Mouse (Mus musculus) kidney, postnatal 0 days (tissue): ENCODE data around the gene Gxylt1. TPM values are rescaled to one million over a fixed set of nuclear protein-coding genes. Genes with fewer than 3 reads are reported as not detected.

ENCODE experiments used
- ATAC-seq: fragments of 200-750 bp; cut with Nextera tagmentation; replicated peaks from 2 replicates; pipeline ENCODE4 v1.8.0; 2017; ENCODE audit warnings: low read depth, moderate number of reproducible peaks, moderate TSS enrichment, moderate library complexity; ENCODE audit not compliant: low FRiP score
- DNase-seq: peaks from one replicate; pipeline ENCODE4 v3.0.0-alpha.2; 2016; ENCODE audit warnings: low spot score
- H3K27ac ChIP-seq: fragments of 300-500 bp; sonication (generic); 2 replicates; pipeline ENCODE4 v1.5.1; 2014; ENCODE audit warnings: mild to moderate bottlenecking
- H3K27me3 ChIP-seq: fragments of 300-500 bp; sonication (generic); 2 replicates; pipeline ENCODE4 v1.6.1; 2014; ENCODE audit warnings: low read length, mixed read lengths; ENCODE audit not compliant: insufficient read depth
- H3K36me3 ChIP-seq: fragments of 300-500 bp; sonication (generic); 2 replicates; pipeline ENCODE4 v1.6.1; 2014; ENCODE audit warnings: low read length, mixed read lengths; ENCODE audit not compliant: insufficient read depth
- H3K4me1 ChIP-seq: fragments of 300-500 bp; sonication (generic); replicated peaks from 2 replicates; pipeline ENCODE4 v1.6.1; 2014; ENCODE audit warnings: antibody characterized with exemption, low read length, mixed read lengths; ENCODE audit not compliant: insufficient read depth
- H3K4me2 ChIP-seq: fragments of 300-500 bp; sonication (generic); 2 replicates; pipeline ENCODE4 v1.6.1; 2014; ENCODE audit warnings: mild to moderate bottlenecking, low read length, moderate library complexity, mixed read lengths
- H3K4me3 ChIP-seq: fragments of 300-500 bp; sonication (generic); replicated peaks from 2 replicates; pipeline ENCODE4 v1.5.1; 2014; ENCODE audit warnings: low read depth, low read length
- H3K9ac ChIP-seq: fragments of 300-500 bp; sonication (generic); 2 replicates; pipeline ENCODE4 v1.6.1; 2014; ENCODE audit warnings: low read depth, low read length
- H3K9me3 ChIP-seq: fragments of 300-500 bp; sonication (generic); replicated peaks from 2 replicates; pipeline ENCODE4 v1.6.1; 2016; ENCODE audit warnings: low read length, inconsistent platforms, mixed read lengths
- CTCF ChIP-seq: IDR thresholded peaks from 2 replicates; pipeline ENCODE4 v1.5.1; 2016; ENCODE audit warnings: antibody characterized with exemption, low read depth, mild to moderate bottlenecking, moderate library complexity
- WGBS: fragments of 180-500 bp; shearing (Covaris S2); extraction: QIAGEN DNeasy Blood & Tissue Kit; methylation state at CpG from one replicate; pipeline ENCODE4 v1.1.7; 2014; 5-methylcytosine and 5-hydroxymethylcytosine counted together
- polyA plus RNA-seq: library from polyadenylated mRNA; unstranded; fragments of >200 nt; fragmentation: Nextera tagmentation; extraction: Ambion mirVana; gene quantifications from 2 replicates; pipeline ENCODE4 v1.2.1, GENCODE M21; 2015

Gene Gxylt1
- polyA plus RNA-seq, 1 experiment from 2014 or later: 6.7 TPM

DNA sequence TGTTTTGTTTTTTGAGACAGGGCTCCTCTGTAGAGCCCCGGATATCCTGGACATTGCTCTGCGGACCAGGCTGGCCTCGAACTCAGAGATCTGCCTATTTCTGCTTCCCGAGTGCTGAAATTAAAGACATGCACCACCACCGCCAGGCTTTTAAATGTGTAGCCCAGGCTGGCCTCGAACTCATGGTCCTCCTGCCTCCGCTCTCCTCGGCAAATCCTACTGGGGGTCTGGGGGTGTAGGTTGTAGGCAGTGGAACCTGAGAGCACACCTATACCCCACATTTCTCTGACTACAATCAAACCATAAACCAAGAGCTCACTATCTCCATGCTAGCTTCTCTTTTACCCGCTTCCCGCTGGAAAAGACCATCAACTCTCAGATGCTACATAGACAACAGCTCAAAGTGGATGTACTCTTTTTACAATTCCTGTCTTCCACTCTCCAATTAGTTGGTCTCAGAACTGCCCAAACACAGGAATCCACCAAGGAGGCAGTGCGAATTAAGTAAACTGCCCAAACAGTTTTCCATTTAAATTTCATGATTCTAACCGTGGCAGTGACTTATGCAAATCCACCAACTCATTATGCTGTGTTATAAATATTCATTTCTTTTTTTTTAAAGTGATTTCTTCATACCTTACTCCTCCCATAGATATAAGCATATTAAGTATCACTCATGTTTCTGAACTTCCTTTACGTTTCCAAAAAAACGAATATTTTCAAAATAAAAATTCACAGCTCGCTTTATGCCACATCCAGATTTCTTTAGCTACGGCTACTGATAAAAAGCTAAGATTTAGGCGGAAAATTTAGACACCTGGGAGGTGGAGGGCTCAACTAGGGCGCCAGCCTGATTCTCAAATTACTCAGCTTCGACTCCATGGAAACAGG is 946 bp downstream of the Gxylt1 start:
- peak overlapping the region; percentile 80 for H3K4me2 ChIP-seq
- peak overlapping the region; percentile 76 for H3K4me3 ChIP-seq
- H3K9ac ChIP-seq: peak overlapping the region; percentile 85
- ATAC-seq (no peak), DNase-seq (no peak)
- H3K27ac ChIP-seq: peak overlapping the region; percentile 90
- H3K27me3 ChIP-seq: no peaks in the 10 kb centered on the region
- H3K36me3 ChIP-seq: no peaks in the 10 kb centered on the region
- peaks cover 5% of the 10 kb centered on the region for H3K4me1 ChIP-seq
- TF ChIP-seq CTCF: no peak
- 36% methylated on average over 19 of the region's 19 CpGs for WGBS
- no peaks in the 10 kb centered on the region for H3K9me3 ChIP-seq

DNA sequence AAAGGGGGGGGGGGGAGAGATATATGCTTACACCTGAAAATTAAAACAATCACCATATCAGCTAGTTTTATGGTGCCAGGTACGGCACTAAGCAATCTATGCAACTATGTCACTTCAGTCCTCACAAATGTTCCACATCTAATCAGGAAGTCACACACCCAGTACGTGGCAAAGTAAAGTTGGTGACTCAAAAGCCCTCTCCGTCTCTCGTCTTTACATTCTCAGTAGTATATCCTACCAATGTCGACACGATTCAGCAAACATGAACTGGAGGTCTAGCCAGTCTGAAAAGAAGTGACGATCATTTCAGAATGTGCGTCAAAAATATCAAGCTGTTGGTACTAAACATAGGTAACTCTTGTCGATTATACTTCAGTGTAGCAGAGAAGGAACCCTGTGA is 2.0 kb downstream of the Gxylt1 start:
- no peak overlapping the region for H3K4me3 ChIP-seq

DNA sequence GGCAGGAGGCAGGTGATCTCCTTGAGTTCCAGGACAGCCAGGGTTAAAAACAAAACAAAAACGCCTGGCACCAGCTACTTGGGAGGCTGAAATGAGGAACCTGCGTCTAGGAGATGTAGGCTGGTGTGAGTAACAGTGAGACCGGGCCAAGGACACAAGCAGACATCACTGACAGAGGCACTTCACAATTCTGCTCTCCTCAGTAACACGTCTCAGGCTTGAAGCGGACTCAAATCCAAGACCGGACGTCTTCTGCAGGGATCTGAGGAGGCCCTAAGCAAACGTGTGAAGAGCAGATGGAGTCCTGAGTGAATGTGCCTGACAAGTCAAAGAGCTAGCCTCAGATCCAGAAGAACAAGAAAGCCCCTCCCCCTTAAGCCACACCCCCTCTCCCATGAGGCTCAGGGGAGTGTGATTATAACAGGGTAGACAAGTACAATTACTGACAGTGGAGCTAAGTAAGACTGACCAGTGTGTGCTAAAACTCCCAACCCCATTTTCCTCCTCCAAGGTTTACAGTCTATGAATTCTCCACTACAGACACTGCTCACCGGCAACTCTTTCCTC is 4.6 kb downstream of the Gxylt1 start:
- Histone ChIP-seq H3K4me3 (no peak overlapping the region), H3K36me3 (no peaks in the 10 kb centered on the region), H3K4me2 (no peak overlapping the region), H3K9ac (no peak overlapping the region), H3K27ac (no peak overlapping the region), H3K9me3 (no peaks in the 10 kb centered on the region), H3K4me1 (peaks cover 5% of the 10 kb centered on the region), H3K27me3 (no peaks in the 10 kb centered on the region)
- DNase-seq (no peak), ATAC-seq (no peak)
- TF ChIP-seq CTCF: no peak
- 82% methylated on average over 9 of the region's 9 CpGs for WGBS

More for the DNA sequence above, 2.0 kb downstream of the Gxylt1 start:
- Histone ChIP-seq H3K4me1 (peaks cover 5% of the 10 kb centered on the region), H3K27ac (no peak overlapping the region), H3K36me3 (no peaks in the 10 kb centered on the region), H3K9me3 (no peaks in the 10 kb centered on the region), H3K4me2 (no peak overlapping the region; the same call in 1 of the 2 replicates), H3K27me3 (no peaks in the 10 kb centered on the region), H3K9ac (no peak overlapping the region)
- WGBS: 87% methylated on average over 9 of the region's 9 CpGs
- ATAC-seq (no peak), DNase-seq (no peak)
- no peak for TF ChIP-seq CTCF

DNA sequence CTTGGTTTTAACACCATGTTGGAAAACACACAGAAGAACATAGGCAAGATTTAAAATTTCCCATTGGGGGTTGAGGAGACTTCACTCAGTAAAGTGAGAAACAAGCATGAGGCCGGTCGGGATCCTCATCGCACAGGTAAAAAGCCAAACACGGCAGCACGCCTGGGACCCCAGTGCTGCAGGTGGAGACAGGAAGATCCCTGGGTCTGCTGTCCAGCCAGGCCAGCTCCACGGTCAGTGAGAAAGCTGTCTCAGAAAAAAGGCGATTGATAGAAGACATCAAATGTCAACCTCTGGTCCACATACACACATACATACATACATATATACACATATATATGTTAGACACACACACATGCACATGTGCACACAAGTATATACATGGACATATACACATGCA is 5.4 kb downstream of the Gxylt1 start:
- Histone ChIP-seq H3K9ac (no peak overlapping the region), H3K4me1 (peaks cover 5% of the 10 kb centered on the region), H3K4me2 (no peak overlapping the region), H3K36me3 (no peaks in the 10 kb centered on the region), H3K27ac (no peak overlapping the region), H3K4me3 (no peak overlapping the region), H3K27me3 (no peaks in the 10 kb centered on the region), H3K9me3 (no peaks in the 10 kb centered on the region)
- no peak for TF ChIP-seq CTCF
- WGBS: 97% methylated on average over 7 of the region's 7 CpGs
- DNase-seq (no peak), ATAC-seq (no peak)

DNA sequence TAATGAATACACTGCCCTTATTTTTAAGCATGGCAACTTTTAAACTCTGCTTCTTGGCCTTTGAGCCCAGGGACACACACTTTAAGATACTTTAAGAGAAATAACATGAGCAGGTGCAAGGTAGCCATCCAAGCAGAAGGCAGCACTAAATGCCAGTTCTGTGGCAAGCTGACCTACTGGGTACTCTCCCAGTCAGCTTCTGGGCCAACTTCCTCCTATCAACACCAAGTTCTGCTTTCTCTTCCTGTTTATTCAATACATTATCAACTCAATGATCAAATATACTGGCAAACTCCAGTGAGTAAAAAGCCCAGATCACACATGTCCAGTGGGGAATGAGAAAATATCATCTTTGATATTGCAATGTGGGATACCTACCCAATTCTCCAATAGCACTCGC is 7.0 kb downstream of the Gxylt1 start:
- no peaks in the 10 kb centered on the region for H3K4me1 ChIP-seq
- WGBS: 96% methylated on average over 1 of the region's 1 CpGs
- no peak for ATAC-seq
- H3K9me3 ChIP-seq: no peaks in the 10 kb centered on the region
- H3K9ac ChIP-seq: no peak overlapping the region
- DNase-seq: no peak
- no peak overlapping the region for H3K4me3 ChIP-seq
- TF ChIP-seq CTCF: no peak
- no peaks in the 10 kb centered on the region for H3K36me3 ChIP-seq
- H3K27me3 ChIP-seq: no peaks in the 10 kb centered on the region
- no peak overlapping the region for H3K4me2 ChIP-seq
- H3K27ac ChIP-seq: no peak overlapping the region

DNA sequence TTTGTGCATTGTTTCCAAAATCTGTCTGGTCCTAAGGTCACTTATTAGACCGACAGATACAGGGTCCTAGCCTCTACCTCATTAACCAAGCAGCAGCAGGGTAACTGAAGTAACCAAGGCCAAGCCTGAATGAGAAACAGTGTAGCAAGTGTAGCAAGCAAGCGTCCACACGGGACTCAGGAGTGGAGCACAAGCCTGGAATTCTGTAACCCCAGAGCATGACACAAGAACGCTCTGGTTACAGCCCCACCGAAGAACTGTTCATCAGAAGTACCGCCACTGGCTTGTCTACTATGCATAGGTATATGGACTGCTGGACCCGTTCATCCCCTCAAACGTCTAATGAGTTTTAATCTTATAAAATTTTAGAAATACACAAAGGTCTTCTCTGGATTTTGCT is 7.5 kb downstream of the Gxylt1 start:
- ATAC-seq (no peak), DNase-seq (no peak)
- Histone ChIP-seq H3K4me1 (no peaks in the 10 kb centered on the region), H3K4me3 (no peak overlapping the region), H3K27me3 (no peaks in the 10 kb centered on the region), H3K9me3 (no peaks in the 10 kb centered on the region), H3K4me2 (no peak overlapping the region), H3K27ac (no peak overlapping the region), H3K9ac (no peak overlapping the region), H3K36me3 (no peaks in the 10 kb centered on the region)
- 78% methylated on average over 8 of the region's 8 CpGs for WGBS
- TF ChIP-seq CTCF: no peak
